Mouse (Mus musculus): ENCODE data around the gene Gm266. TPM values are rescaled to one million over a fixed set of nuclear protein-coding genes. Genes with fewer than 3 reads are reported as not detected.
A peak's percentile ranks its signal among the peaks of the same experiment; 100 is the strongest.

Gm266 gene
- total and polyA plus RNA-seq, 2 experiments from 2014 or later, result 1.3 to 4.0 TPM

DNA sequence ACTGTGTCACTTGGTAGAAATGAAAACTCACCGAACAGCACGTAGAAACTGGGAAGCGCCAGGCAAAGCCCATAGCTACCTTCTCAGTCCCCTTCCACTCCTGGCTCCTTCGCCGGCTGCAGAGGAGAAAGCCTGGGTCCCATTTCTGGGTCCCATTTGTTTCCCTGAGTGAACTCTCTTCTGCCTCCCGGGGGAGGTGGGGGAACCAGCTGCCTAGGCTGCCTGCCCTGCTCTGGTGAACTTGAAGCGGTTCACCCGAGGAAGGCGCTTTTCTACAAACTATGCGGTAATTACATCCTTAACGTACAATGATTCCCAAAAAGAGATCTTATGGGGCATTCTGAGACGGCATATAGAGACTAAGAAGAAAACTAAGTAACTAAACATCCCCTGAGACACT lies 832 bp upstream of the Gm266 start:
- Histone ChIP-seq H3K9me3 (replicated peaks; ENCODE audit: control insufficient read depth, low read length) (no peaks in the 10 kb centered on the region), H3K4me3 (ENCODE audit: low read depth, low read length) (peak overlapping the region; percentile 53), H3K27ac (ENCODE audit: low read depth) (no peak overlapping the region), H3K4me1 (ENCODE audit: control insufficient read depth, insufficient read depth) (peaks cover 14% of the 10 kb centered on the region), H3K9ac (replicated peaks; ENCODE audit: low read depth, low read length) (no peak overlapping the region), H3K4me2 (ENCODE audit: low read depth, low read length) (peak overlapping the region; percentile 81), H3K27me3 (ENCODE audit: control insufficient read depth, insufficient read depth, low read length) (peaks cover 61% of the 10 kb centered on the region), H3K36me3 (replicated peaks; ENCODE audit: control insufficient read depth, insufficient read depth, low read length) (no peaks in the 10 kb centered on the region)
- no peak for ATAC-seq (ENCODE audit: insufficient read depth, low read depth)
- WGBS, result 13% methylated on average over 12 of the region's 12 CpGs
- TF ChIP-seq CTCF (IDR thresholded peaks at IDR 0.05; ENCODE audit: low read depth), result no peak
- no peak for TF ChIP-seq EP300 (IDR thresholded peaks at IDR 0.05; ENCODE audit: low read depth)
- no peak for DNase-seq (ENCODE audit: low spot score)

DNA sequence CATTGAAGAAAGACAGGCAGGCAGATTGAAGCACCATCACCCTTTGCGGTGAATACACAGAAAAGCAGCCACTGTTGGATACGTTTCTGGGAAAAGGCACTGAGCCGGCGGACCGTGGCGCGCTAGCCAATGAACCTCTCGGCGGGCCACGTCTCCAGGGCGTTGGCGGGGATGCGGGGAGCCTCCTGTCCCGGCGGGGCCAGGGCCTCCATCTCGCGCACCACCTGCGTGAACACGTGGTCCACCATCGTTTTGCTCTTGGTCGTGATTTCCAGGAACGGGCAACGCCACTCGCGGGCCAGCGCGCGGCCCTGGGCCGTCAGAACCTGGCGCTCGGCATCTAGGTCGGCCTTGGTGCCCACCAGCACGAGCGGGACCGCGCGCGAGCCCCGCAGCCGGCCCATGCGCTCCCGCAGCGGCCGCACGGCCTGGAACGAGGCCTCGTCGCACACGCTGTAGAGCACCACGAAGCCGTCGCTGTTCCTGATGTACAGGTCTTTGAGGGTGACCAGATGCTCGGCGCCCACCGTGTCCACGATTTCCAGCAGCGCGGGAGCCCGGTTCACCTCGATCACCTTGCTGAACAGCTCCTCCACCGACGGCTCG lies 474 bp downstream of the Gm266 start:
- 1% methylated on average over 63 of the region's 63 CpGs for WGBS
- Histone ChIP-seq H3K4me2 (ENCODE audit: low read depth, low read length) (peak overlapping the region; percentile 81), H3K4me3 (ENCODE audit: low read depth, low read length) (peak overlapping the region; percentile 53), H3K27ac (ENCODE audit: low read depth) (no peak overlapping the region), H3K9ac (replicated peaks; ENCODE audit: low read depth, low read length) (no peak overlapping the region), H3K4me1 (ENCODE audit: control insufficient read depth, insufficient read depth) (peaks cover 14% of the 10 kb centered on the region), H3K36me3 (replicated peaks; ENCODE audit: control insufficient read depth, insufficient read depth, low read length) (no peaks in the 10 kb centered on the region), H3K9me3 (replicated peaks; ENCODE audit: control insufficient read depth, low read length) (no peaks in the 10 kb centered on the region), H3K27me3 (ENCODE audit: control insufficient read depth, insufficient read depth, low read length) (peaks cover 61% of the 10 kb centered on the region)
- ATAC-seq (ENCODE audit: insufficient read depth, low read depth) (no peak; the same call in 1 of the 2 replicates), DNase-seq (ENCODE audit: low spot score) (no peak)
- no peak for TF ChIP-seq EP300 (IDR thresholded peaks at IDR 0.05; ENCODE audit: low read depth)
- no peak for TF ChIP-seq CTCF (IDR thresholded peaks at IDR 0.05; ENCODE audit: low read depth)

DNA sequence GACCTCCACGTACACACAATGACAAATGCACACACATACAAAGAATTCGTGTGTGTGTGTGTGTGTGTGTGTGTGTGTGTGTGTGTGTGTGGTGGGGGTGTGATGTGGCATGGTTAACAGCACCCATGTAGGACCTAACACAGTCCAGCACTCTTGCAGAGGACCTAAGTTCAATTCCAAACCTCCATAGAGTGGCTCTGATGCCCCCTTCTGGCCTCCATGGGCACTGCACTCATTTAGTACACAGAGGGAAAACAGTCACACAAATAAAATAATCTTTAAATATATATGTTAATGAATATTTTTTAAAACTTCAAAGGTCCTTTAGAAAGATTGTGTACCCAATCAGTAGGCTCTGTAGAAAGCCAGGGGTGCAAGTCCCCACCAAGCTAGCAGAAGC lies 5.7 kb downstream of the Gm266 start:
- TF ChIP-seq EP300 (IDR thresholded peaks at IDR 0.05; ENCODE audit: low read depth), result no peak
- peak; percentile 60 for TF ChIP-seq CTCF (IDR thresholded peaks at IDR 0.05; ENCODE audit: low read depth)
- 74% methylated on average over 2 of the region's 2 CpGs for WGBS
- ATAC-seq (ENCODE audit: insufficient read depth, low read depth) (no peak), DNase-seq (ENCODE audit: low spot score) (no peak)
- H3K36me3 ChIP-seq (replicated peaks; ENCODE audit: control insufficient read depth, insufficient read depth, low read length), result no peaks in the 10 kb centered on the region
- no peak overlapping the region for H3K4me3 ChIP-seq (ENCODE audit: low read depth, low read length)
- no peak overlapping the region for H3K9ac ChIP-seq (replicated peaks; ENCODE audit: low read depth, low read length)
- no peaks in the 10 kb centered on the region for H3K9me3 ChIP-seq (replicated peaks; ENCODE audit: control insufficient read depth, low read length)
- no peak overlapping the region for H3K27ac ChIP-seq (ENCODE audit: low read depth)
- H3K4me1 ChIP-seq (ENCODE audit: control insufficient read depth, insufficient read depth), result peaks cover under 1% of the 10 kb centered on the region; the same call in 1 of the 2 replicates
- H3K4me2 ChIP-seq (ENCODE audit: low read depth, low read length), result no peak overlapping the region
- H3K27me3 ChIP-seq (ENCODE audit: control insufficient read depth, insufficient read depth, low read length), result peaks cover 13% of the 10 kb centered on the region

- 55% methylated on average over 5 of the region's 5 CpGs for WGBS
Observed at GRCm38 (mm10) chr12:111478924-111479323, 6.7 kb downstream of the Gm266 start.

GRCm38 (mm10) chr12:111474893-111475643 lies 10.6 kb downstream of the Gm266 start:
- H3K27me3 ChIP-seq (ENCODE audit: control insufficient read depth, insufficient read depth, low read length), result peaks cover 5% of the 10 kb centered on the region; the same call in 1 of the 2 replicates
- no peaks in the 10 kb centered on the region for H3K4me1 ChIP-seq (ENCODE audit: control insufficient read depth, insufficient read depth)
- ATAC-seq (ENCODE audit: insufficient read depth, low read depth) (peak; percentile 39; the same call in 1 of the 2 replicates), DNase-seq (ENCODE audit: low spot score) (no peak)
- WGBS, result 43% methylated on average over 8 of the region's 8 CpGs
- H3K9ac ChIP-seq (replicated peaks; ENCODE audit: low read depth, low read length), result no peak overlapping the region
- H3K4me2 ChIP-seq (ENCODE audit: low read depth, low read length), result no peak overlapping the region
- no peak overlapping the region for H3K4me3 ChIP-seq (ENCODE audit: low read depth, low read length)
- TF ChIP-seq EP300 (IDR thresholded peaks at IDR 0.05; ENCODE audit: low read depth) (no peak), CTCF (IDR thresholded peaks at IDR 0.05; ENCODE audit: low read depth) (peak; percentile 4; the same call in 1 of the 2 replicates)
- no peaks in the 10 kb centered on the region for H3K36me3 ChIP-seq (replicated peaks; ENCODE audit: control insufficient read depth, insufficient read depth, low read length)
- no peak overlapping the region for H3K27ac ChIP-seq (ENCODE audit: low read depth)
- H3K9me3 ChIP-seq (replicated peaks; ENCODE audit: control insufficient read depth, low read length), result no peaks in the 10 kb centered on the region

More at GRCm38 (mm10) chr12:111478924-111479323, 6.7 kb downstream of the Gm266 start:
- Histone ChIP-seq H3K9ac (replicated peaks; ENCODE audit: low read depth, low read length) (no peak overlapping the region), H3K4me3 (ENCODE audit: low read depth, low read length) (no peak overlapping the region), H3K36me3 (replicated peaks; ENCODE audit: control insufficient read depth, insufficient read depth, low read length) (no peaks in the 10 kb centered on the region), H3K4me2 (ENCODE audit: low read depth, low read length) (no peak overlapping the region), H3K27me3 (ENCODE audit: control insufficient read depth, insufficient read depth, low read length) (0 out of 2 replicates have a peak, but pooled peaks cover 3% of the 10 kb centered on the region), H3K27ac (ENCODE audit: low read depth) (no peak overlapping the region), H3K9me3 (replicated peaks; ENCODE audit: control insufficient read depth, low read length) (no peaks in the 10 kb centered on the region), H3K4me1 (ENCODE audit: control insufficient read depth, insufficient read depth) (no peaks in the 10 kb centered on the region)
- DNase-seq (ENCODE audit: low spot score), result no peak
- no peak for ATAC-seq (ENCODE audit: insufficient read depth, low read depth)
- TF ChIP-seq CTCF (IDR thresholded peaks at IDR 0.05; ENCODE audit: low read depth) (no peak), EP300 (IDR thresholded peaks at IDR 0.05; ENCODE audit: low read depth) (no peak)

Data from heart, postnatal 0 days (tissue).